Mouse (Mus musculus) intestine, embryonic 14.5 days (tissue): ENCODE data around the gene Sprr2j-ps. TPM values are rescaled to one million over a fixed set of nuclear protein-coding genes. Genes with fewer than 3 reads are reported as not detected.

Source experiments
- ATAC-seq: fragments of 200-750 bp; cut with Nextera tagmentation; replicated peaks from 2 replicates; pipeline ENCODE4 v1.8.0; 2017; ENCODE audit warnings: low read depth, moderate number of reproducible peaks, moderate TSS enrichment, moderate library complexity; ENCODE audit not compliant: low FRiP score, low TSS enrichment
- DNase-seq: peaks from one replicate; pipeline ENCODE4 v3.0.0-alpha.2; 2018; ENCODE audit warnings: low spot score
- H3K27ac ChIP-seq: fragments of 300-500 bp; sonication (generic); 2 replicates; pipeline ENCODE4 v1.5.1; 2014; ENCODE audit warnings: low read depth, mild to moderate bottlenecking, control low read depth
- H3K27me3 ChIP-seq: fragments of 300-500 bp; sonication (generic); replicated peaks from 2 replicates; pipeline ENCODE4 v1.6.1; 2014; ENCODE audit warnings: low read length, control low read depth; ENCODE audit not compliant: control insufficient read depth, insufficient read depth
- H3K36me3 ChIP-seq: fragments of 300-500 bp; sonication (generic); 2 replicates; pipeline ENCODE4 v1.6.1; 2014; ENCODE audit warnings: low read length, control low read depth; ENCODE audit not compliant: control insufficient read depth, insufficient read depth
- H3K4me1 ChIP-seq: fragments of 300-500 bp; sonication (generic); replicated peaks from 2 replicates; pipeline ENCODE4 v1.6.1; 2014; ENCODE audit warnings: low read length, control low read depth, mixed read lengths; ENCODE audit not compliant: control insufficient read depth, insufficient read depth
- H3K4me2 ChIP-seq: fragments of 300-500 bp; sonication (generic); 2 replicates; pipeline ENCODE4 v1.6.1; 2014; ENCODE audit warnings: low read length
- H3K4me3 ChIP-seq: fragments of 300-500 bp; sonication (generic); 2 replicates; pipeline ENCODE4 v1.5.1; 2014; ENCODE audit warnings: low read depth, low read length, control low read depth, mixed read lengths
- H3K9ac ChIP-seq: fragments of 300-500 bp; sonication (generic); 2 replicates; pipeline ENCODE4 v1.6.1; 2014; ENCODE audit warnings: mild to moderate bottlenecking, low read length
- H3K9me3 ChIP-seq: fragments of 300-500 bp; sonication (generic); 2 replicates; pipeline ENCODE4 v1.6.1; 2016; ENCODE audit warnings: low read length, control low read depth; ENCODE audit not compliant: control insufficient read depth
- WGBS: fragments of 180-500 bp; shearing (Covaris S2); extraction: QIAGEN DNeasy Blood & Tissue Kit; methylation state at CpG from one replicate; pipeline ENCODE4 v1.1.7; 2014; 5-methylcytosine and 5-hydroxymethylcytosine counted together
- polyA plus RNA-seq: library from polyadenylated mRNA; unstranded; fragments of >200 nt; fragmentation: Nextera tagmentation; extraction: Ambion mirVana; gene quantifications from 2 replicates; pipeline ENCODE4 v1.2.1, GENCODE M21; 2014

The Sprr2j-ps gene
- polyA plus RNA-seq, result not detected in 2 replicates

DNA sequence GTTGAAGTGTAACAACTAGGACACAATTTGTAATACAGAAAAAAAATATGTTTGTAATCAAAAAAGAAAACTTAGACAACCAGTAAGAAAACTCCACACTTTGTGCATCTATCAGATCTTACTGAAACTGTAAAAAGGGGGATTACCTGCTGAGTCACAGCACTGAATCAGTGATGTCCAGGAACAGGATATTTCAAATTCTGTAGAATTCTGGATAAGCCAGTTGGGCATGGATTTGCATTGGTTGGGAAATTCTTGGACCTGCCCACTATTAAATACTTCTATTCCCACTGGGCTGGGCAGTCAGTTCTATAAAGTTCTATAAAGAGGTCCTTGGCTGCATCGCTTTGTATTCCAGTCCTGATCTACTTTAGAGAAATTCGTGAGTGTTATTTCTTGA, at the start of gene Sprr2j-ps:
Gene Sprr2j-ps, plus strand, starts transcription at position 301 of the 400 bp plus-strand sequence.
- no peak for ATAC-seq
- Histone ChIP-seq H3K36me3 (no peaks in the 10 kb centered on the region), H3K4me2 (no peak within 1 kb of the TSS), H3K9ac (no peak within 1 kb of the TSS), H3K27me3 (no peaks in the 10 kb centered on the region), H3K27ac (no peak within 1 kb of the TSS), H3K4me3 (no peak within 1 kb of the TSS), H3K9me3 (no peaks in the 10 kb centered on the region), H3K4me1 (no peaks in the 10 kb centered on the region)
- WGBS, result 89% methylated on average over 2 of the region's 2 CpGs
- DNase-seq, result no peak

DNA sequence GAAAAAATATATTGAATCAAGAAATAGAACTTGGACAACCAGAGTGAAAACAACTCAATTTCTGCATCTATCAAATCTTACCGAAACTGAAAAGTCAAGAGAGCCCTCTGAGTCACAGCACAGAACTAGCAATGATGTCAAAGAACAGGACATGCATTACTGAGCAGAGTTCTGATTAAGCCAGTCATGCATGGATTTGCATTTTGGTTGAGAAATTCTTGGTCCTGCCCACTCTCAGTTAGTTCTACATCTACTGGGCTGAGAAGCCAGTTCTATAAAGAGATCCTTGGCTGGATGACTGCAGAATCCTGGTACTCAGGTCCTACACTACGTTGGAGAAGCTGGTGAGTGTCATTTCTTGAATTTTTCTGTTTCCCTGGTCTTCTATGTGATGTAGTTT, 44.3 kb upstream of the Sprr2j-ps start:
- H3K4me1 ChIP-seq, result no peaks in the 10 kb centered on the region
- H3K4me2 ChIP-seq, result no peak overlapping the region
- no peak for ATAC-seq
- no peak overlapping the region for H3K27ac ChIP-seq
- WGBS, result 89% methylated on average over 2 of the region's 2 CpGs
- no peaks in the 10 kb centered on the region for H3K36me3 ChIP-seq
- H3K9me3 ChIP-seq, result no peaks in the 10 kb centered on the region
- no peak overlapping the region for H3K9ac ChIP-seq
- no peak overlapping the region for H3K4me3 ChIP-seq
- no peak for DNase-seq
- no peaks in the 10 kb centered on the region for H3K27me3 ChIP-seq

DNA sequence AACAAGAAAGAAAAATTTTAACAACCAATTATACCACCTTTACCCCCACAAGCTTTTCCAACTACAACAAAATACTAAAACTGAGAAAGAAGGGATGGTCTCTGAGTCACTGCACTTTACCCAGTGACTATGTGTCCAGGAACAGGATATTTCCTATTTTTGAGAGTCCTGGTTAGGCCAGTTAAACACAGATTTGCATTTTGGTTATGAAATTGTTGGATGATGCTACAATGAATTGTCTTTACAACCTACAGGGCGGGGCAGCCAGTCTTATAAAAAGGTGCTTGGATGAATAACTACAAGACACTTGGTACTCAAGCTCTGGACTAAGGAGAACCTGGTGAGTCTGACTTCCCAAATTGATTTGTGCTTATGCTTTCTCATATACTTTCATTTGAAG, 32.5 kb upstream of the Sprr2j-ps start, which contains the start of gene Sprr2h:
Gene Sprr2h, plus strand, starts transcription at position 301 of the 400 bp plus-strand sequence.
- 90% methylated on average over 1 of the region's 1 CpGs for WGBS
- ATAC-seq, result no peak
- Histone ChIP-seq H3K27ac (no peak within 1 kb of the TSS), H3K4me3 (no peak within 1 kb of the TSS), H3K4me2 (no peak within 1 kb of the TSS), H3K27me3 (no peaks in the 10 kb centered on the region), H3K36me3 (no peaks in the 10 kb centered on the region), H3K4me1 (no peaks in the 10 kb centered on the region), H3K9me3 (no peaks in the 10 kb centered on the region), H3K9ac (no peak within 1 kb of the TSS)
- DNase-seq, result no peak

DNA sequence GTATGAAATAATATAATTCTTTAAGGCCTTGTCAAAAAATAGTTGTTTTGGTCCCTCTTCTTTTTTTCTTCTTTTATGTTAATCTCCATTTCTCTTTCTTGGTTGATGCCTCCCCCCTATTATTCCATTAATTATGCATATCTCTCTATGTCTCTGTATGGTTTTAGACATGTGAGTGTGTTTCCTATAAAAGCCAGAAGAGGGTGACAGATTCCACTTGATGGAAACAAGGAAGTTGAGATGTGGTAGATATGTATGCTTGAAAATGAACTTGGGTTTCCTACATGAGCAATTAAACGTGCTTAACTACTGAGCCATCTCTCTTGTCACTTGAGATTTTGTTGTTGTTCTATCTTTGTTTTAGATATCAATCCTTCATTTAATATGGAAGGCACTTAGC, 23.6 kb upstream of the Sprr2j-ps start:
- 50% methylated on average over 1 of the region's 1 CpGs for WGBS
- DNase-seq, result no peak
- H3K9ac ChIP-seq, result no peak overlapping the region
- no peak overlapping the region for H3K4me3 ChIP-seq
- H3K27ac ChIP-seq, result no peak overlapping the region
- no peaks in the 10 kb centered on the region for H3K4me1 ChIP-seq
- no peak for ATAC-seq
- H3K9me3 ChIP-seq, result no peaks in the 10 kb centered on the region
- H3K4me2 ChIP-seq, result no peak overlapping the region
- H3K36me3 ChIP-seq, result no peaks in the 10 kb centered on the region
- no peaks in the 10 kb centered on the region for H3K27me3 ChIP-seq

DNA sequence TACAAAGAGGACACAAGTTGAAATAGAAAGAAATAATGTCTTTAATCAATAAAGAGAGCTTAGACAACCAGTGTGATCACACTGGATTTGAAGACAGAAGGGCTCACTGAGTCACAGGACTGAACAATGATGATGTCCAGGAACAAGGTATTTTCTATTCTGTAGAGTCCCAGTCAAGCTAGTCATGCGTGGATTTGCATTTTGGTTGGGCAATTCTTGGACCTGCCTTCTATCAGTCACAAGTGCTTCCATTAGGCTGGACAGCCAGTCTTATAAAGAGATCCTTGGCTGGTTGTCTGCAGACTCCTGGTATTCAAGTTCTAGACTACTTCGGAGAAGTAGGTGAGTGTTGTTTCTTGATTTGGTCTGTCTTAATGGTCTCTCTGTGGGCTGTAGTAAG, 10.2 kb upstream of the Sprr2j-ps start, which contains the start of gene Sprr2i:
Gene Sprr2i, plus strand, starts transcription at position 301 of the 400 bp plus-strand sequence.
- WGBS, result 93% methylated on average over 2 of the region's 2 CpGs
- ATAC-seq, result no peak
- H3K27me3 ChIP-seq, result no peaks in the 10 kb centered on the region

DNA sequence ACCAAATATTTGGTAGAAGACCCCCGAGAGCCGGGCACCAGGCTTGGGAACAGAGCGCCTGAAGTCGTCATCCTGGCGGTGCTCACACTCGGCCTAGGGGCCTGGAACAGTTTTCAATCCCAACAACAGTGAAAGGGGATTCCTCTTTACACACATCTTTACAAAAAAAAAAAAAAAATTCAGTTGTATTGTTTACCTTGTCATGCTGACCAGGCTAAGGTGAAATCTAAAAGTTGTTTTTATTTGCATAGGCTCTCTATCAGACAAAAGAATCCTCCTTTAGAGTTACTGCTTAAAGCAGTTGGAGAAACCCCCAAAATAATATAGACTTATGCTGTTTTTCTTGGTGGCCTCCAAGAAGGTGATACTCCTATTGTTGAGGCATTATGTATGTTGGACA, 11.4 kb downstream of the Sprr2j-ps start, which contains the start of gene Gm9774:
Gene Gm9774, minus strand, starts transcription at position 101 of the 400 bp plus-strand sequence.
- no peak for DNase-seq
- no peaks in the 10 kb centered on the region for H3K27me3 ChIP-seq
- no peak within 1 kb of the TSS for H3K9ac ChIP-seq
- H3K4me1 ChIP-seq, result no peaks in the 10 kb centered on the region
- H3K9me3 ChIP-seq, result no peaks in the 10 kb centered on the region
- H3K4me3 ChIP-seq, result no peak within 1 kb of the TSS
- H3K4me2 ChIP-seq, result no peak within 1 kb of the TSS
- no peaks in the 10 kb centered on the region for H3K36me3 ChIP-seq
- no peak within 1 kb of the TSS for H3K27ac ChIP-seq
- no peak for ATAC-seq
- 93% methylated on average over 6 of the region's 6 CpGs for WGBS

More for the DNA sequence above, 10.2 kb upstream of the Sprr2j-ps start, which contains the start of gene Sprr2i:
- no peaks in the 10 kb centered on the region for H3K9me3 ChIP-seq
- no peak within 1 kb of the TSS for H3K4me2 ChIP-seq
- no peak within 1 kb of the TSS for H3K9ac ChIP-seq
- no peak for DNase-seq
- H3K4me1 ChIP-seq, result no peaks in the 10 kb centered on the region
- H3K4me3 ChIP-seq, result no peak within 1 kb of the TSS
- no peak within 1 kb of the TSS for H3K27ac ChIP-seq
- H3K36me3 ChIP-seq, result no peaks in the 10 kb centered on the region

DNA sequence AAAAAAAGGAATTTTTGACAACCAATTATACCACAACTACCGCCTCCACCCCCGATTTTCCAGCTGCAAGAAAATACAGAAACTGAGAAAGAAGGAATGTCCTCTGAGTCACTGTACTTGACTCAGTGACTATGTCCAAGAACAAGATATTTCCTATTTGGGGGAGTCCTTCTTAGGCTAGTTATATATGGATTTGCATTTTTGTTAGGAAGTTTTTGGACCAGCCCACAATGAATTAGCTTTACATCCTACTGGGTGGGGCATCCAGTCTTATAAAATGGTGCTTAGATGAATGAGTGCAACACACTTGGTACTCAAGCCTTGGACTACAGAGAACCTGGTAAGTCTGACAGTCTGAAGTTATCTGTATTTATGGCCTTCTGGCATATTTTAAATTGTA, 14.4 kb downstream of the Sprr2j-ps start, which contains the start of gene Sprr2k:
Gene Sprr2k, plus strand, starts transcription at position 301 of the 400 bp plus-strand sequence.
- Histone ChIP-seq H3K9ac (no peak within 1 kb of the TSS), H3K36me3 (no peaks in the 10 kb centered on the region), H3K4me3 (no peak within 1 kb of the TSS), H3K9me3 (no peaks in the 10 kb centered on the region), H3K27me3 (no peaks in the 10 kb centered on the region), H3K4me1 (no peaks in the 10 kb centered on the region), H3K27ac (no peak within 1 kb of the TSS), H3K4me2 (no peak within 1 kb of the TSS)
- ATAC-seq (no peak), DNase-seq (no peak)
- WGBS, result 82% methylated on average over 2 of the region's 2 CpGs

DNA sequence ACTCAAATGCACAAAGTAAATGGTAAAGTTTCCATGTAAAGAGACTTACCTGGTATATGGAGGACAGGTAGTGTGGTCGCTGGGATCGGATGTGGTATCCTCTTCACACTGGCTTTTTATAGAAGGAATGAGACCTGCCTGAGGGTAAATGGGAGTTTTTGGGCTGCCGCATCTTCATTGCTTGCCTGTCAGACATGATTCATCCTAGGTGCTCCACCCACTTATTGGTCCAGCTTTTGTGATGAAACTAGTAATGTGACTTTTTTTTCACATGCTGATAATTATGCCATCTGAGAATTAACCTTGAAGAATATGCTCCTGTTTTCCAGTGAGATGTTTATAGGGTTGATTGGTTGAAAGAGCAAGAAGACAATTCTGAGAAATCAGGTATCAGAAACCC, 20.8 kb downstream of the Sprr2j-ps start, which contains the start of gene Sprr1b:
Gene Sprr1b, minus strand, starts transcription at position 101 of the 400 bp plus-strand sequence.
- H3K9me3 ChIP-seq, result no peaks in the 10 kb centered on the region
- no peak within 1 kb of the TSS for H3K9ac ChIP-seq
- H3K4me2 ChIP-seq, result no peak within 1 kb of the TSS
- H3K4me3 ChIP-seq, result no peak within 1 kb of the TSS
- 89% methylated on average over 3 of the region's 3 CpGs for WGBS
- H3K27ac ChIP-seq, result no peak within 1 kb of the TSS
- no peaks in the 10 kb centered on the region for H3K4me1 ChIP-seq
- no peak for ATAC-seq
- DNase-seq, result no peak
- no peaks in the 10 kb centered on the region for H3K36me3 ChIP-seq
- no peaks in the 10 kb centered on the region for H3K27me3 ChIP-seq

DNA sequence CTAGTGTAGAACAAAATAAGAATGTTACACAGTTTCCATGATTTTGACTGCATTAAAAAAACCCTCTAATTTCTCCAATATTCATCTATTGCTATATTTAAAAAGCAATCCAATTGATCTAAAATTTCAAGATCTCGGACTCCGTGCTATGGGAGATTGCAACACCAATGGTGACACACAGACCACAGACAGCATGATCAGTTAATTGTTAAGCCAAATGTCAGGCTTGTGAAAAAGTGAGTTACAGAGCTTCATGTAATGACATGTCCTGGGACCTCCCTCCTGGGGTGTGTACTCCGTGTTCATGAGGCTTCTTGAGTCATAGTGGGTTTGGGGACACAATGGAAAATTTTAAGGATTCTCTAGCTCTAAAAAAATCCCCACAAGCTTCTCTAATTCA, 22.3 kb downstream of the Sprr2j-ps start:
- Histone ChIP-seq H3K4me3 (no peak overlapping the region), H3K9me3 (no peaks in the 10 kb centered on the region), H3K36me3 (no peaks in the 10 kb centered on the region), H3K4me1 (no peaks in the 10 kb centered on the region), H3K9ac (no peak overlapping the region), H3K27ac (no peak overlapping the region), H3K4me2 (no peak overlapping the region), H3K27me3 (no peaks in the 10 kb centered on the region)
- DNase-seq (no peak), ATAC-seq (no peak)
- WGBS, result 88% methylated on average over 3 of the region's 3 CpGs
